Comparison of ENCODE assay signal across 25 mouse cellular contexts in the genomic region with DNA sequence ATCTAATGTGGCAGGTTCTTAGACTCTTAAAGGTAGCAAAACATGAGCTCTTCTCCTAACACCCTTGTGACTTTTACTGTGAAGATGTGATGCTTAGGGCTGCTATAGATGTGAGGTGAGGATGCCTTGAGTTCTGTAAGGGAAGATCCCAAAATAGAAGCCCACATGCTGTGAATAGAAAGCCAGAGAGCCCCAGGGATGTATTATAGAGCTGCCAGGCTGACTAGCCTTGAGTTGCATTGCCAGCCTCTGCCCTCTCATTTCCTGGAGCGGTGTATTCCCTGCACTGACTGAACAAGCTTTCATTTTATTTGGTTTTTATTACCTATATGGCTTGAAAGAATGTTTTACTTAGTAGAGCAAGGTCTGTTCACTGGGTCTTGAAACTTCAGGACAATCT.
"Had no signal": no experiment of that assay in that cellular context is flagged by ENCODE, and none has a peak within 500 bp of the region (broad histone marks: within the 10 kb centered on the region; RNA-seq: fewer than 3 reads in every experiment).

No protein-coding gene starts in this region.

- DNase-seq: gastrocnemius, adult 2 months; gastrocnemius, postnatal 10 days; gastrocnemius, postnatal 25 days; heart, adult 18-20 months; heart, postnatal 10 days; heart, postnatal 4 days; kidney, adult 18-20 months; kidney, adult 8-10 months; kidney, postnatal 10 days; kidney, postnatal 25 days; kidney, postnatal 4 days; liver had no signal

- H3K4me1 ChIP-seq: heart, embryonic 10.5 days; heart, embryonic 12.5 days; hindbrain, embryonic 10.5 days; hindbrain, embryonic 12.5 days; intestine, embryonic 15.5 days; limb, embryonic 10.5 days; limb, embryonic 12.5 days had no signal

- H3K4me2 ChIP-seq: heart, embryonic 12.5 days; hindbrain, embryonic 12.5 days; hindbrain, embryonic 14.5 days; intestine, embryonic 15.5 days; limb, embryonic 12.5 days had no signal

- H3K27me3 ChIP-seq: heart, embryonic 12.5 days; hindbrain, embryonic 12.5 days; intestine, embryonic 15.5 days; limb, embryonic 12.5 days had no signal

- H3K27ac ChIP-seq: gastrocnemius, adult 2 months; heart, embryonic 10.5 days; hindbrain, embryonic 10.5 days; hindbrain, embryonic 12.5 days; hindbrain, embryonic 14.5 days; intestine, embryonic 15.5 days; layer of hippocampus, adult 2 months; left cerebral cortex, adult 2 months; limb, embryonic 10.5 days; limb, embryonic 12.5 days had no signal

- H3K9me3 ChIP-seq: heart, embryonic 10.5 days; heart, embryonic 12.5 days; hindbrain, embryonic 10.5 days; hindbrain, embryonic 12.5 days; intestine, embryonic 15.5 days; limb, embryonic 10.5 days; limb, embryonic 12.5 days had no signal

- ATAC-seq: hindbrain, embryonic 16.5 days; inflammation-experienced regulatory T-cells, adult 6 months; intestine, embryonic 15.5 days; intestine, postnatal 0 days had no signal

- H3K9ac ChIP-seq: heart, embryonic 12.5 days; hindbrain, embryonic 12.5 days; hindbrain, embryonic 14.5 days; intestine, embryonic 15.5 days; limb, embryonic 12.5 days had no signal

- H3K36me3 ChIP-seq: heart, embryonic 10.5 days; heart, embryonic 12.5 days; hindbrain, embryonic 10.5 days; hindbrain, embryonic 12.5 days; intestine, embryonic 15.5 days; limb, embryonic 10.5 days; limb, embryonic 12.5 days had no signal

- H3K4me3 ChIP-seq: gastrocnemius, adult 2 months; heart, embryonic 10.5 days; heart, embryonic 12.5 days; hindbrain, embryonic 10.5 days; hindbrain, embryonic 12.5 days; intestine, embryonic 15.5 days; layer of hippocampus, adult 2 months; left cerebral cortex, adult 2 months; limb, embryonic 10.5 days; limb, embryonic 12.5 days had no signal
